Mouse (Mus musculus) gastrocnemius, adult 8-10 months (tissue): ENCODE results near the gene Rbm48. TPM values are rescaled to one million over a fixed set of nuclear protein-coding genes. Genes with fewer than 3 reads are reported as not detected.

Experiments used
- DNase-seq, 2 experiments: peaks; one replicate each; pipeline ENCODE4 v3.0.0; 2022; ENCODE audit warnings: low spot score in 2 of 2
- total RNA-seq, 4 experiments: library from RNA; stranded (reverse); gene quantifications; 2 replicates each; pipeline ENCODE4 v1.2.4; 2022

Rbm48 gene
- total RNA-seq, 4 experiments from 2014 or later: 5.2 to 9.2 (median 7.6) TPM

DNA sequence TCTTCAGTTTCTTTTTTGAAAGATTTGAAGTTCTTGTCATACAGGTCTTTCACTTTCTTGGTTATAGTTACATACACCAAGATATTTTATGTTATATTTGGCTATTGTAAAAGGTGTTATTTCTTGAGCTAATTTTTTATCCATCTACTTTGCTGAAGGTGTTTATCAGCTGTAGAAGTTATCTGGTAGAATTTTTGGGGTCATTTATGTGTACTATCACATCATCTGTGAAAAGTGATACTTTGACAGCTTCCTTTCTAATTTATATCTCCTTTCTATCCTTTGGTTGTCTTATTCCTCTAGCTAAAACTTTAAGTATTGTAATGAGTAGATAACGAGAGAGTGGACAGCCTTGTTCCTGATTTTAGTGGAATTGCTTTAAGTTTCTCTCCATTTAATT, 44.9 kb downstream of the Rbm48 start:
- DNase-seq: no peak

DNA sequence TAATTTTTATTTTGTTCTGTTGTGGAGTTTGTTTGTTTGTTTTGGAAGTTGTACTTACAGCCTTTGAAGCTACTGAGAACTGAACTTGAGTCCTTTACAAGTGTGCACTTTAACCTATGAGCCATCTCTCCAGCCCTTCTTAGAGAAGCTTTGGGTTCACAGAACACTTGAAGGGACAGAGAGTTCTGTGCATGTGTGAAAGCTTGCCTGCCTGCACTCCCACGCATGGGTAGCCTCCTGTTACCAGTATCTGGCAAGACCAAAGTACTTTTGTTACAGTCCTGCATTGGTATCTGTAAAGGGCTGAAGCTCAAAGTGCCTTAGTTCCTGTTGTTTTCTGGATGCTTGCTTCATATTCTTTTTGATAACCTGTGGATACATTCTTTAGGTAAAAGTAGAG, 50.2 kb downstream of the Rbm48 start:
- no peak for DNase-seq

DNA sequence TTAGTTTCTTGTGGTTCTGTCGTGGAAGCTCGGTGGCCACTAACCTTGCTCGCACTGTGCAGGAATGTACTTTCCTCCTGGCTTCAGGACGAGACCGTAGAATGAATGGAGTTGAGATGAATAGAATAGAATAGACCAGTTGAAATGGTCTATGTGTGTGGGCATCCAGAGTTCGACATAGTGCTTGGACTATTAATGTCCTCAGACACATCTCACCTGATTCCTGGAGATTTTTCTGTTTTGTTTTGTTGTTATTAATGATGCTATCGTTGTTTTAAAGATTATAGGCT, 52.0 kb downstream of the Rbm48 start:
- no peak for DNase-seq

DNA sequence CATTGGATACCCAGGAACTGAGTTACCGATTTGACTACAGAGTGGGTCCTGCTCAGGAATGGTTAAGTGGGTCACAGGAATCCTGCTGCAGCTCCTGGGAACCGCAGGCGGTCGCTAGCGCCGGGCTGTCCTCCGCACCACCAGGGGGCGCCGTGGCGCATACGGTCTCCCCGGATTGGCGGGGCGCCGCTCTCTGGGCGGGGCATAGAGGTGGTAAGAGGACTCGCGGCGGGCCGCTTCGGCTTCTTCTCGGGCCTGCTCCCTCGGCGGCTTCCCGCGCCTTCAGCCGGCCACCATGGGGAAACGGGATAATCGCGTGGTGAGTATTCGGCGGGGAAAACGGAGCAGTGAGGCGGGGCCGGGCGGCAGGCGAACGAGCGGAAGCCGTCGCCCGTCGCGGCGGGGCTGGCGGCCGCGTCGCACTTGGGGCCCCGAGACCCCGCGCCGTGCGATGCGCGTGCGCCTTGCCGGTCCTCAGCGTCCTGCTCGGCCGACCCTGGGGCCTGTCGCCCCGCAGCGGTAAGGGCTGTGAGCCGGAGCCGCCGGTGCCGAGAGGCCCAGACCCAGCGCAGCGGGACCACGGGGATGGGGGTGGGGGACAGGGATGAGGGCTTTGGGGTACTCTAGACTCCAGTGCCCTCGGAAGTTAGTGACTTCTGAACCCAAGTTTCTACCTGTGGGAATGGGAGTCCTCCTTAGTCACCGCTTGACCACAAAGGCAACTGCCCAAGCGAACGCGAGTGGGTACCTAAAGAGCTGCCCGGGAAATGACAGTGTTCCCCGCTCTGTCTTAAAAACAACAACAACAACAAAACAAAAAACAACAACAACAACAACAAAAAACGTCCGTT, 52.5 kb downstream of the Rbm48 start, which contains the start of gene Fam133b:
Gene Fam133b, plus strand, starts transcription at position 205 of the 851 bp plus-strand sequence.
- peak; percentile 91 to 92 for DNase-seq

DNA sequence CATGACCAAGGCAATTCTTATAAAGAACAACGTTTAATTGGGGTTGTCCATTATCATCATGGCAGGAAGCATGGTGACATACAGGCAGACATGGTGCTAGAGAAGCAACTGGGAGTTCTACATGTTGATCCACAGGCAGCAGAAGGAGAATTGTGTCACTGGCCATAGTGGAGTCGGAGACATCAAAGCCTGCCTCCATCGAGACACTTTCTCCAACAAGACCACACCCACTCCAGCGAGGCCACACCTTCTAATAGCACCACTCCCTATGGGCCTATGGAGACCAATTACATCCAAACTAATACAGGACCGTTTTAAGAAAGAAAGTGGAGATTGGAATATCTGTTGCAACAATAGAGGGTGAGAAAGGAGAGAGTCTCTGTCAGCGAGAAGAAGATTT, 54.5 kb downstream of the Rbm48 start:
- DNase-seq: no peak

DNA sequence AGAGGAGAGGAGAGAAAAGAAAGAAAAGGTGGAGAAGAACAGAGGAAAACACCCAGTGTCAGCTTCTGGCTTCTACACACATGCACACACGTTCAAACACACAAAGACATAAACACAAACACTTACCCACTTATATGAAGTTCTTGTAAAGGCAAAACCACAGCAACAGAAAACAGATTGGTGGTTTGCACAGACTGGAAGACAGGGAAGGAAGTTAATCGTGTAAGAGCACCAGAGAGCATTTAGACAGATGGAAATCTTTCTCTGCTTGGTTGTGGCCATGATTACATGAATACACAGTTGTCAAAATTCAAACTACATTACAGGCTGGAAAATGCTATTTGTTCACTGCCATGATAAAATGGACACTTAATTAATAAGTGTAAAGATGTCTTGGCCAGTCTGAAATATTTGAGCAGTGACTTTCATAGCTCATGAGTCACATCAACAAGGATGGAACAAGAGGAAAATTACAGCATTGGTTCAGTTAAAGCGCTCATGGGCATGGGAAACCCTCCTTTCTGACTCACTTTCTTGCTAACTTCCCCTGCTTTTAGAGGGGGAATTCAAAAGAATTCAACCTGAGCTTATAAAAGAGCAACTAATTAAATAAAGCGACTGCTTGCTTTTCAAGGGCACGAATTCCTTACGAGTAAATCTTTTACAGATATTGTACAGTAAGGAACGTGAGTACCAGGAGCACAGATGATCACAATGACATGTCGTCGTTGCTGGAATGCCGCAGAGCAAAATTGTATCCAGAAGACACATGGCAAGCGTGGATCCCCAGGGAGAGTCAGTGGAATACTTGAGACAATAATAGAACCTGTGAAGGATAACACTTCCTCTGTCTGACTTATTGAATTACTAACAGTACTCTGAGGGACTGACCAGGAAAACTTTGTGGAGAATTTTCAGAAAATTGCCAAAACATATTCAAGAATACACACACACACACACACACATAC, 57.6 kb downstream of the Rbm48 start:
- no peak for DNase-seq

DNA sequence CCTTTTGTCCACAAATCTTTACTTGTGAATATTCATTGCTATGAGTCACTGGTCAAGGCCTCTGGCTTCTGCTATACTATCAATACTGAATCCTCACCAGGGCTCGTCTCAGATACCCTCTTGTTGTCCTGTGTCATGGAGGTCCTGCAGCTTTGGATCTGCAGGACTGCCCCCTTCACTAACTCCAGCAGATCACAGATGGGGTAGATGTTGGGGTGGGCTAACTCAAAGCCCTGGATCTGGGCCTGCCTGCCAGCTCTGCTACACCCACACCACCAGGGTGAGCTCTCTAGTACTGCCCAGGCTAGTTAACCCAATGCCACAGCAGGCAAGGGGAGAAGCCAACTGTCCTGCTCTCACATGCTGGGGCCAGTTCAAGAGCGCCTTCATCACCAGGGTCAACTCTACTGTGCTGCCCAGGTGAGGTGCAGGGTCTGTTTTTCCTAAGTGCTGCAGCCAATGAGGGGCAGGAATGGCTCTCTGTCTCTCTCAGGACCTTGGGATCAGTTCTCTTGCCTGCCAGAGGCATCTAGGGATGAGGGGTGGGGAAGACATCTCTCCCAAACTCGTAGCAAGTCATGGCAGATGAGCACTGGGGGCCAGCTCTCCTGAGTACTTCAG, 59.7 kb downstream of the Rbm48 start:
- no peak for DNase-seq

Other genes with a start within 250 kb of the Rbm48 start
- 10 to 100 TPM; 10.4 to 12.6 (median 10.5) TPM for gene Fam133b, start 52.8 kb downstream of the Rbm48 start, total RNA-seq
- gene 1700109H08Rik, start 25.0 kb downstream of the Rbm48 start, total RNA-seq: 1 to 10 TPM; 1.9 to 5.3 (median 2.7) TPM
- gene Pex1, start 519 bp downstream of the Rbm48 start, total RNA-seq: 1 to 10 TPM; 4.6 to 8.1 (median 7.1) TPM
- gene Tmbim7, start 54.6 kb upstream of the Rbm48 start, total RNA-seq: not detected
- gene Gatad1, start 60.6 kb upstream of the Rbm48 start, total RNA-seq: 10 to 100 TPM; 76.7 to 91.0 (median 88.0) TPM
- gene Ankib1, start 206.3 kb upstream of the Rbm48 start, total RNA-seq: 10 to 100 TPM; 17.7 to 21.2 (median 18.3) TPM
- gene Krit1, start 206.6 kb upstream of the Rbm48 start, total RNA-seq: 10 to 100 TPM; 11.4 to 16.0 (median 12.7) TPM
- not detected for gene Lrrd1, start 248.6 kb upstream of the Rbm48 start, total RNA-seq